Mouse (Mus musculus) MEL (cell line): Measurements from ENCODE around the gene Cyp27b1. TPM values are rescaled to one million over a fixed set of nuclear protein-coding genes. Genes with fewer than 3 reads are reported as not detected.

ENCODE experiments used
- DNase-seq: peaks from one replicate; pipeline ENCODE4 v3.0.0; 2011; ENCODE audit warnings: low read depth, low spot score
- H3K27ac ChIP-seq: 2 replicates; pipeline ENCODE4 v1.5.1; 2012; ENCODE audit warnings: low read depth, mild to moderate bottlenecking, control low read depth, low read length, moderate library complexity; ENCODE audit not compliant: control insufficient read depth
- H3K27me3 ChIP-seq, 2 experiments: fragments of 150-350 bp in 1 of 2; sonication (generic) in 1 of 2; 2 replicates each; pipeline ENCODE4 v1.6.1; 2012; ENCODE audit warnings: low read length in 2 of 2, mild to moderate bottlenecking in 2 of 2, improper control_type of control experiment in 1 of 2, moderate library complexity in 1 of 2; ENCODE audit not compliant: insufficient read depth in 2 of 2, control insufficient read depth in 1 of 2
- H3K36me3 ChIP-seq, 2 experiments: 2 replicates each; pipeline ENCODE4 v1.6.1; 2012 to 2014; ENCODE audit warnings: low read length in 2 of 2, improper control_type of control experiment in 1 of 2, inconsistent platforms in 1 of 2, mild to moderate bottlenecking in 1 of 2; ENCODE audit not compliant: insufficient read depth in 2 of 2, control insufficient read depth in 1 of 2
- H3K4me1 ChIP-seq, 2 experiments: fragments of 150-350 bp in 1 of 2; sonication (generic) in 1 of 2; 2 replicates each; pipeline ENCODE4 v1.6.1; 2012; ENCODE audit warnings: low read length in 2 of 2, improper control_type of control experiment in 1 of 2, mild to moderate bottlenecking in 1 of 2; ENCODE audit not compliant: insufficient read depth in 2 of 2, control insufficient read depth in 1 of 2
- H3K4me3 ChIP-seq, 2 experiments: fragments of 150-350 bp in 1 of 2; sonication (generic) in 1 of 2; 2 replicates each; pipeline ENCODE4 v1.5.1; 2012; ENCODE audit warnings: low read depth in 2 of 2, low read length in 2 of 2, mild to moderate bottlenecking in 2 of 2, moderate library complexity in 2 of 2, control low read depth in 1 of 2, improper control_type of control experiment in 1 of 2; ENCODE audit not compliant: control insufficient read depth in 1 of 2, insufficient read depth in 1 of 2
- H3K79me2 ChIP-seq: 2 replicates; pipeline ENCODE4 v1.6.1; 2012; ENCODE audit warnings: mild to moderate bottlenecking, low read length, moderate library complexity; ENCODE audit not compliant: control insufficient read depth, poor library complexity, insufficient read depth
- H3K9ac ChIP-seq: 2 replicates; pipeline ENCODE4 v1.6.1; 2012; ENCODE audit warnings: low read depth, mild to moderate bottlenecking, control low read depth, low read length, moderate library complexity; ENCODE audit not compliant: control insufficient read depth, poor library complexity, severe bottlenecking
- H3K9me3 ChIP-seq: fragments of 150-350 bp; sonication (generic); replicated peaks from 2 replicates; pipeline ENCODE4 v1.6.1; 2012; ENCODE audit warnings: mild to moderate bottlenecking, low read length, improper control_type of control experiment, moderate library complexity; ENCODE audit not compliant: insufficient read depth
- GATA1 ChIP-seq: IDR thresholded peaks from 2 replicates; pipeline ENCODE4 v1.6.1; 2011; ENCODE audit warnings: low read depth, low read length, improper control_type of control experiment
- JUND ChIP-seq: IDR thresholded peaks from 2 replicates; pipeline ENCODE4 v1.6.1; 2011; ENCODE audit warnings: low read depth, mild to moderate bottlenecking, improper control_type of control experiment, low read length
- MYC ChIP-seq: IDR thresholded peaks from 2 replicates; pipeline ENCODE4 v1.6.1; 2011; ENCODE audit warnings: low read depth, mild to moderate bottlenecking, low read length, improper control_type of control experiment, moderate library complexity
- NELFE ChIP-seq: IDR thresholded peaks from 2 replicates; pipeline ENCODE4 v1.6.1; 2011; ENCODE audit warnings: low read depth, low read length, improper control_type of control experiment
- NRF1 ChIP-seq: IDR thresholded peaks from 2 replicates; pipeline ENCODE4 v1.6.1; 2014; ENCODE audit warnings: low read depth, mild to moderate bottlenecking, inconsistent platforms, low read length, improper control_type of control experiment, moderate library complexity; ENCODE audit not compliant: poor library complexity, insufficient read depth, severe bottlenecking
- POLR2A ChIP-seq, 2 experiments: IDR thresholded peaks; 2 replicates each; pipeline ENCODE4 v1.6.1; 2011 to 2012; ENCODE audit warnings: low read length in 2 of 2, mild to moderate bottlenecking in 2 of 2, control low read depth in 1 of 2, improper control_type of control experiment in 1 of 2, low read depth in 1 of 2, moderate library complexity in 1 of 2; ENCODE audit not compliant: control insufficient read depth in 1 of 2, insufficient read depth in 1 of 2, poor library complexity in 1 of 2
- POLR2AphosphoS2 ChIP-seq: IDR thresholded peaks from 2 replicates; pipeline ENCODE4 v1.6.1; 2011; ENCODE audit warnings: low read length, improper control_type of control experiment
- UBTF ChIP-seq: IDR thresholded peaks from 2 replicates; pipeline ENCODE4 v1.6.1; 2012; ENCODE audit warnings: low read depth, mild to moderate bottlenecking, inconsistent platforms, low read length, improper control_type of control experiment, moderate library complexity, borderline replicate concordance; ENCODE audit not compliant: insufficient read depth
- ZC3H11A ChIP-seq: IDR thresholded peaks from 2 replicates; pipeline ENCODE4 v1.6.1; 2012; ENCODE audit warnings: low read depth, mild to moderate bottlenecking, inconsistent platforms, low read length, improper control_type of control experiment
- ZNF384 ChIP-seq: IDR thresholded peaks from 2 replicates; pipeline ENCODE4 v1.6.1; 2012; ENCODE audit warnings: low read depth, mild to moderate bottlenecking, inconsistent platforms, low read length, improper control_type of control experiment
- polyA plus RNA-seq, 2 experiments: library from polyadenylated mRNA; stranded (reverse) in 1 of 2; unstranded in 1 of 2; fragments of >175 nt in 1 of 2; fragments of >200 nt in 1 of 2; gene quantifications; 2 replicates each; pipeline versions ENCODE4 v1.2.1 to v1.2.4; 2012; ENCODE audit warnings: low replicate concordance in 2 of 2, low read depth in 1 of 2; ENCODE audit not compliant: insufficient read length in 2 of 2, insufficient read depth in 1 of 2, missing spikeins in 1 of 2
- total RNA-seq: library from RNA; depleted of rRNA; stranded (reverse); fragments of 300-350 nt; gene quantifications from 2 replicates; pipeline ENCODE4 v1.2.3, GENCODE M21; 2012

Cyp27b1 gene
- total and polyA plus RNA-seq, 3 experiments, result 0.23 to 0.93 TPM; not detected in 1

DNA sequence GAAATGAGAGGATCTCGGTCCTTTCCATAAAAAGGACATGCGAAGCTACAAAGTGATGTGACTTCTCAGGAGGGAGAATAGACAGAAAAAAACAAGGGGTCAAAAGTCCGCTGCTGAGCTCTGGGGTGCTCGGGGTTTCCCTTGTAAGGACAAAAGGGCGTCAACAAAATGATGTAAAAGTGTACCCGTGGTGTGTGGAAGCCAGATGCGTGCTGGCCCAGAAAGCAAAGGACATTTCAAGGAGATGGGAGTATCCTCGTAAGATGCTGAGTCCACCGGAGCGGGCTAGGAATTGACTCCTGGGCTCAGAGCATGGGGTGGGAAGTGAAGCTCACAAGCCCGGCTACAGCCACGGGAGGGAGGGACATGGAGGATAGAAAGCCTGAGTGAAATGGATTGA lies 10.4 kb upstream of the Cyp27b1 start:
- no peaks in the 10 kb centered on the region for H3K4me1 ChIP-seq
- H3K9ac ChIP-seq, result no peak overlapping the region
- no peak overlapping the region for H3K4me3 ChIP-seq
- peaks cover 4% of the 10 kb centered on the region; the same call in 1 of the 2 replicates for H3K79me2 ChIP-seq
- H3K27me3 ChIP-seq, result no peaks in the 10 kb centered on the region
- no peak for DNase-seq
- no peak overlapping the region for H3K27ac ChIP-seq
- TF ChIP-seq ZC3H11A, result no peak
- H3K9me3 ChIP-seq, result no peaks in the 10 kb centered on the region
- no peaks in the 10 kb centered on the region; a peak in 1 of 4 replicates for H3K36me3 ChIP-seq

DNA sequence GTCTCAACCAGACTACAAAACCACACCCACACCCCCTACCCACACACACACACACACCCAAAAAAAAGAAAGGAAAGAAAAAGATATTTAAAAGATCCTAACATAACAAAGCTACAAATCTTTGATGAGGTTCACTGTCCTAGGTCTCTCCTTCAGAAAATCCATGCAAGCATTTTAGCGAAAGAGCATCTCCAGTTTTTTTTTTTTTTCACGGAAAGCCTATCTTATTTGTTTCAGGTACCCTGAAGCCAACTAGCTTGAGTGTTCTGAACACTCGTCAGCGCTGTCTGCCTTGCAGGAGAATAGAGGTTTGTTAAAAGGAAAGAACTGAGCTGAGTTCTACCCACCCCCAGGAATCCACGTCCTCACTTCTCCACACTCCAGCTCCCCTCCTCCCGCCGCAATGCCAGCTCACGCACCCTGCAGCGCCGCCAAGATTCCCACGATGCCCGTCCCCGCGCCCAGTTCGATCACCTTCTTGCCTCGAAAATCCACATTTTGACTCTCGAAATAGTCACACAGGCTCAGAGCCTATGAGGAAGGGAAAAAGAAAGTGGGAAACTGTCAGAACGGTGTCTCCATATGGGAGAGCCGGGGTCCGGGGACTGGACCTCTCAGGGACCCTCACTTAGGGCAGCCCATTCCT lies 7.4 kb upstream of the Cyp27b1 start:
- H3K9me3 ChIP-seq, result no peaks in the 10 kb centered on the region
- H3K36me3 ChIP-seq, result no peaks in the 10 kb centered on the region; a peak in 1 of 4 replicates
- DNase-seq, result peak; percentile 51
- peak overlapping the region; percentile 88 to 96 for H3K4me3 ChIP-seq
- H3K27ac ChIP-seq, result no peak overlapping the region
- no peaks in the 10 kb centered on the region for H3K4me1 ChIP-seq
- H3K27me3 ChIP-seq, result no peaks in the 10 kb centered on the region
- TF ChIP-seq NRF1, result 0 out of 2 replicates have a peak, but pooled peaks have one; percentile 19
- TF ChIP-seq GATA1, result no peak
- no peak for TF ChIP-seq POLR2AphosphoS2
- TF ChIP-seq ZNF384, result peak; percentile 95
- TF ChIP-seq ZC3H11A, result no peak
- TF ChIP-seq MYC, result 0 out of 2 replicates have a peak, but pooled peaks have one; percentile 10
- no peak for TF ChIP-seq NELFE
- TF ChIP-seq, all 39 proteins: peak for 3
- peak overlapping the region; percentile 98 for H3K9ac ChIP-seq
- H3K79me2 ChIP-seq, result peaks cover 4% of the 10 kb centered on the region; the same call in 1 of the 2 replicates

DNA sequence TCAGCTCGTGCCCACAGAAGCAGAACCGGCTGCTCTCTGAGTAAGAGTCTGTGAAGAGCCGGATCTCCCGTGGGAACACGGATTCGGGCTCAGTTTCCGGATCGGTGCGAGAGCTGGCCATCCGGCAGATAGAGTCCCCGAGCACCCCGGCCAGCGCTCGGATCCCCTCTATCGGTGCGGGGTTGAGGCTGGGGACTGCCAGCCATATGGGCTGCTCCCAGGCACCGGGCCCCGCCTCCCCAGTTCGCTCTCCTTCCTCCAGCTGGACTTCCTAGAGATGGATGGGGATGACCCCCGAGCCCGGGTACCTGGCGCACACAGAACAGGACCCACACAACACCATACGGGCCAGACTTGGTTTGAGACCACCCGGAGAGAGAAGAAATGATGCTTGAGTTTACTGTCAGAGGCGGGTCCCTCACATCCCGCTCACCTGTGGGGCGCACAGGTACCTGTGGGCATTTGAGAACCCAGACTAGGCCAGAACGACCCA lies 6.7 kb upstream of the Cyp27b1 start, which contains the start of the genes Mettl1 and Eef1akmt3:
TSS of gene Mettl1 (plus strand) at position 141 of the 493 bp plus-strand sequence.
TSS of gene Eef1akmt3 (minus strand) at position 240 of the 493 bp plus-strand sequence.
- Histone ChIP-seq H3K4me1 (no peaks in the 10 kb centered on the region), H3K79me2 (peaks cover 4% of the 10 kb centered on the region; the same call in 1 of the 2 replicates), H3K4me3 (peak within 1 kb of the TSS; percentile 88 to 96), H3K9ac (peak within 1 kb of the TSS; percentile 98), H3K36me3 (no peaks in the 10 kb centered on the region; a peak in 1 of 4 replicates), H3K9me3 (no peaks in the 10 kb centered on the region), H3K27me3 (no peaks in the 10 kb centered on the region), H3K27ac (peak within 1 kb of the TSS; percentile 68)
- DNase-seq, result peak; percentile 61
- TF ChIP-seq JUND (no peak), UBTF (0 out of 2 replicates have a peak, but pooled peaks have one; percentile 25), POLR2A (IDR thresholded peaks at IDR 0.05; ENCODE audit: control insufficient read depth in 1 of 2, insufficient read depth in 1 of 2, low read depth in 1 of 2, low read length in 2 of 2, poor library complexity in 1 of 2) (0 out of 4 replicates have a peak, but pooled peaks of 1 of the 2 experiments have one; percentile 37)
